Mouse (Mus musculus) embryonic facial prominence, embryonic 13.5 days (tissue): ENCODE measurements around the gene Tubgcp4. TPM values are rescaled to one million over a fixed set of nuclear protein-coding genes. Genes with fewer than 3 reads are reported as not detected.

Experiments
- ATAC-seq: fragments of 200-750 bp; cut with Nextera tagmentation; 2 replicates; pipeline ENCODE4 v1.8.0; 2017; ENCODE audit warnings: low read depth; ENCODE audit not compliant: insufficient number of reproducible peaks, insufficient read depth, low FRiP score, low TSS enrichment
- H3K27ac ChIP-seq: fragments of 300-500 bp; sonication (generic); 2 replicates; pipeline ENCODE4 v1.5.1; 2015; ENCODE audit warnings: moderate library complexity, mild to moderate bottlenecking, inconsistent platforms
- H3K27me3 ChIP-seq: fragments of 300-500 bp; sonication (generic); 2 replicates; pipeline ENCODE4 v1.6.1; 2015; ENCODE audit warnings: mild to moderate bottlenecking, inconsistent platforms
- H3K36me3 ChIP-seq: fragments of 300-500 bp; sonication (generic); 2 replicates; pipeline ENCODE4 v1.6.1; 2015; ENCODE audit warnings: mild to moderate bottlenecking, inconsistent platforms
- H3K4me1 ChIP-seq: fragments of 300-500 bp; sonication (generic); 2 replicates; pipeline ENCODE4 v1.6.1; 2015; ENCODE audit warnings: inconsistent platforms
- H3K4me2 ChIP-seq: fragments of 300-500 bp; sonication (generic); 2 replicates; pipeline ENCODE4 v1.6.1; 2015; ENCODE audit warnings: moderate library complexity, mild to moderate bottlenecking, inconsistent platforms
- H3K4me3 ChIP-seq: fragments of 300-500 bp; sonication (generic); 2 replicates; pipeline ENCODE4 v1.5.1; 2015; ENCODE audit warnings: mild to moderate bottlenecking, inconsistent platforms
- H3K9ac ChIP-seq: fragments of 300-500 bp; sonication (generic); 2 replicates; pipeline ENCODE4 v1.6.1; 2015; ENCODE audit warnings: mild to moderate bottlenecking, inconsistent platforms
- H3K9me3 ChIP-seq: fragments of 300-500 bp; sonication (generic); 2 replicates; pipeline ENCODE4 v1.6.1; 2016; ENCODE audit warnings: inconsistent platforms
- WGBS: fragments of 180-500 bp; shearing (Covaris S2); methylation state at CpG from one replicate; pipeline ENCODE4 v1.1.7; 2015; ENCODE audit warnings: mixed read lengths; 5-methylcytosine and 5-hydroxymethylcytosine counted together
- polyA plus RNA-seq: library from polyadenylated mRNA; unstranded; fragments of >200 nt; fragmentation: Nextera tagmentation; extraction: Ambion mirVana; gene quantifications from 2 replicates; pipeline ENCODE4 v1.2.1, GENCODE M21; 2015

Gene Tubgcp4
- polyA plus RNA-seq, 1 experiment from 2014 or later: 71.4 TPM

DNA sequence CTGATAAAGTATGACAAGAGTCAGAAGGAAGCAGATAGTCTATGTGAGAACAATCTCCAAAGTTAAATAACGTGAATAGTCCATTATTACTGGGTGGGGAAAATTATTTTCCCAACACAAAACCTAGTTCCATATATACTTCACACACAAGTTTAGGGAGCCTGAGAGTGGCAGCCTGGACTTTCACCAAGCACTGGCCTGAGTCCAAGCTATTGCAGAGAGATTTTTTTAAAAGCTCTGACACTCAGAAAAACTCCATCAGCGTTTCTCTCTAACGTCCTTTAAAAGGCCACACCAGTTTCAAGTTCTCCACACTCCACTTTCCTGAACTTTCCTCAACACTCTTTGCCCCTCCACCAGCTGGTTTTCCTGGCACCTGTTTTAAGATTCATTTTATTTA lies 44.0 kb downstream of the Tubgcp4 start:
- no peak for ATAC-seq
- H3K36me3 ChIP-seq: peaks cover 84% of the 10 kb centered on the region
- H3K4me1 ChIP-seq: no peaks in the 10 kb centered on the region
- WGBS: 85% methylated on average over 3 of the region's 3 CpGs
- H3K9ac ChIP-seq: no peak overlapping the region
- H3K27ac ChIP-seq: no peak overlapping the region
- no peak overlapping the region for H3K4me3 ChIP-seq
- H3K9me3 ChIP-seq: no peaks in the 10 kb centered on the region
- no peak overlapping the region for H3K4me2 ChIP-seq
- H3K27me3 ChIP-seq: no peaks in the 10 kb centered on the region

DNA sequence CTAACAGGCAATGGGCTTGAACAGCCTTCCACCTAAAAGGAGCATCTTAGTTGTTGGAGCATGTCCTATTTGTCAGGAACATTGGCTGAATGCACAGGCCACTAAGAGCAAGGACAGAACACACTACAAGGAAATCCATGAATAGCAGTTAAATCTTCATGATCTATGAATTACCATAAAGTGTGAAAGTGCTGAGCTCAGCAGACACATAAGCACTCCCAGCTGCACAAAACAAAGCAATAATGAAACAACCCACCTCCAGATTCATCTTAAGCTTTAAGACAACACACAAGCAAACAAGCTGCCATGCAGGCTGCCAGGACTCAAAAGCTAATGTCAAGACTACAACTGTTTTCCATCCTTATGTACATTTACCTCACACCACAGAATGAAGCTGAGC lies 48.7 kb downstream of the Tubgcp4 start:
- ATAC-seq: no peak
- peaks cover 84% of the 10 kb centered on the region for H3K36me3 ChIP-seq

DNA sequence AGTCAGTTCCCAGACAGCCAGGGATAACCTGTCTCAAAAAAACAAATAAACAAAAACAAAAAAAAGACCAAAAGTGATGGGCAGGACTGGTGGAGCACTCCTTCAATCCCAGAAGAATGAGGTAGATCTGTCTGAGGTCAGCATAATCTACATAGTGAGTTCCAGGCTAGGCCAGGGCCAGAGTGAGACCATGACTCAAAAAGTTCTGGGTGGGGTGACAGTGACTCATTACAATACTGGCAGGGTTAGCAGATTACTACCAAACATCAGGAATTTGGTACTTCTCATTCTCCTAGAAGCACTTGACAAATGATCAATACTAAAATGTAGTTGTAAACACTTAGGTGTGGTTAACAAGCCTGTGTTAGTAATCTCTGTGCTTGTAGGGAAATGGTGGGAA lies 49.5 kb downstream of the Tubgcp4 start:
- no peak overlapping the region for H3K27ac ChIP-seq
- H3K27me3 ChIP-seq: no peaks in the 10 kb centered on the region
- H3K4me2 ChIP-seq: no peak overlapping the region
- peaks cover 80% of the 10 kb centered on the region for H3K36me3 ChIP-seq
- no peak for ATAC-seq
- H3K9ac ChIP-seq: no peak overlapping the region
- no peaks in the 10 kb centered on the region for H3K9me3 ChIP-seq
- no peak overlapping the region for H3K4me3 ChIP-seq
- no peaks in the 10 kb centered on the region for H3K4me1 ChIP-seq

More for the DNA sequence above, 48.7 kb downstream of the Tubgcp4 start:
- Histone ChIP-seq H3K4me2 (no peak overlapping the region), H3K27me3 (no peaks in the 10 kb centered on the region), H3K9ac (no peak overlapping the region), H3K4me3 (no peak overlapping the region), H3K27ac (no peak overlapping the region), H3K9me3 (no peaks in the 10 kb centered on the region), H3K4me1 (no peaks in the 10 kb centered on the region)

DNA sequence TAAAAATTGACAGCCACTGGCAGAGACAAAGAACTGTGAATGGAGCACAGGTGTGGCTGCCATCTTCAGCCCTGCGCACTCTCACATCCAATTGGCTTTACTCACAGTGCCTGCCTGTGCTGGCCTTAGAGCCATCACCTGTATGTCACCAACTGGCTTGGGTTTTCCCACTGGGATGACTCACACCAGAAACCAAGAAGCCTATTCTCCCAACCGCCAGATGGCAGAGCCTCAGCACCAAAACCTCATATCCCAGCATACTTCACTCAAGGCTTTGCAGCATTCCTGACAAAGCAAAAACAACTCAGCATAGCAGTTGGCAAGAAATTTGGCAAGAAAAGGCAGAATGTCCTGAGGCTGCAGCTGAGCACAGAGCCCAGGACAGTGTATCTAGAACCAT lies 52.6 kb downstream of the Tubgcp4 start:
- Histone ChIP-seq H3K9me3 (no peaks in the 10 kb centered on the region), H3K36me3 (peaks cover 82% of the 10 kb centered on the region), H3K27me3 (no peaks in the 10 kb centered on the region), H3K4me3 (no peak overlapping the region), H3K4me1 (no peaks in the 10 kb centered on the region), H3K4me2 (no peak overlapping the region), H3K27ac (no peak overlapping the region), H3K9ac (no peak overlapping the region)
- 95% methylated on average over 2 of the region's 2 CpGs for WGBS
- ATAC-seq: no peak

DNA sequence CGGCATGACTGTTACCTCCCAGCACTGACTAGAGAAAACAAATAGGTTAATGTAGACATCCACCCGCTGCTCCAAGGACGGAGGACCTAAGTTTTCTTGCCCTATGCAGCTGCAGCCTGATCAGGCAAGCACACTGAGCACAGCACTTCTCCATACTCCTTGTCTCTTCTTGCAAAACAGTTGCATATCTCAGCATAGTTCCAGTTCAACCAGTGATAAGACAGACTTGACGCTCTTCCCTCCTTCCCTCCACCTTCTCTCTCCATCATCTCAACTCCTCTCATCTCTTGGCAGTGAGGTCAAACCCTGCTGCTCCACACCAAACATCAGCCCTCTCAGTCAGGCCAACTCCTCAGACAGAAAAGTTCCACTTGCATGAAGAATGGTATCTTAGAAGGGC lies 57.7 kb downstream of the Tubgcp4 start:
- Histone ChIP-seq H3K4me2 (no peak overlapping the region), H3K27me3 (no peaks in the 10 kb centered on the region), H3K4me3 (no peak overlapping the region), H3K27ac (no peak overlapping the region), H3K4me1 (no peaks in the 10 kb centered on the region), H3K36me3 (peaks cover 85% of the 10 kb centered on the region), H3K9me3 (no peaks in the 10 kb centered on the region), H3K9ac (no peak overlapping the region)
- ATAC-seq: no peak
- WGBS: 92% methylated on average over 4 of the region's 4 CpGs

DNA sequence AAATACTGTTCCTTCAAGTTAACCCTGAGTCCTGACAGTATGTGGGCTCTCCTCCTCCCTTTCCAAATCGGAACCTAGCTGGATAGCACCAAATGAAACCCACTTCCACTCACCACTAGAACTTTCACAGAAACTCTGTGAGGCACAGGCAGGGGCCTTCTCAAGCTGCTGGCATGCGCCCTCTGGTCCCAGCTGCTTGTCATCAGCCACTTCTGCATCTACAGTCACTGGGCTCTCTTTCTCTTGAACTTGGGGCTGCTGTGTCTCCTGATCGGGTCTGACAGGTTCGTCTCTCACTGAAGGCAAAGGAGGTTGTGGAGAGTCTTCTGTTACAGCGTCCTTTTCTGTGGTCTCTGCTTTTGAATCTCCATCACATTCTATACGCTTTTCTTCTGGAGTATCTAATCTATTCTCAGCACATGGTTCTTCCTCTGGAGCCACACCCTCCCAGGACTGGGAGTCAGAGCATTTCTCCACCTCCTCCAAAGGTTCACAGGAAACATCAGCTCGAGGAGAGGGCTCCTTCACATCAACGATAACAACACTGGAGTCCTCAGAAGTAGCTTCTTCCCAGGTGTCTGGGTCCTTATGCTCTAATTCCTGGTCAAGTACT lies 65.1 kb downstream of the Tubgcp4 start:
- no peak for ATAC-seq
- Histone ChIP-seq H3K27ac (no peak overlapping the region), H3K4me2 (no peak overlapping the region), H3K9ac (no peak overlapping the region), H3K36me3 (peaks cover 82% of the 10 kb centered on the region), H3K27me3 (no peaks in the 10 kb centered on the region), H3K4me3 (no peak overlapping the region), H3K4me1 (no peaks in the 10 kb centered on the region), H3K9me3 (no peaks in the 10 kb centered on the region)
- 87% methylated on average over 8 of the region's 8 CpGs for WGBS

DNA sequence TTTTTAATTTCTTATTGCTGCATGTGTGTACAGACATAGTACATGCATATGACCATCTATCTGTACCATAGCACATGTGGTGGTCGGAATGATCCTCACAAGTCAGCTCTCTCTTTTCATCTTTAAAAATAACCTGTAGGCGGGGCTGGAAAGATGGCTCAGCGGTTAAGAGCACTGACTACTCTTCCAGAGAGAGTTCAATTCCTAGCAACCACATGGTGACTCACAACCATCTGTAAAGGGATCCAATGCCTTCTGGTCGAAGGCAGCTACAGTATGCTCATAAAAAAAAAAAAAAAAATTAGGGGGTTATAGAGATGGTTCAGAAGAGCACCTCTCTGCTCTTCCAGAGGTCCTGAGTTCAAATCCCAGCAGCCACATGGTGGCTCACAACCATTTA lies 69.0 kb downstream of the Tubgcp4 start:
- H3K27me3 ChIP-seq: no peaks in the 10 kb centered on the region
- no peaks in the 10 kb centered on the region for H3K4me1 ChIP-seq
- H3K27ac ChIP-seq: no peak overlapping the region
- H3K4me3 ChIP-seq: no peak overlapping the region
- WGBS: 86% methylated on average over 4 of the region's 4 CpGs
- H3K9ac ChIP-seq: no peak overlapping the region
- ATAC-seq: no peak
- no peak overlapping the region for H3K4me2 ChIP-seq
- peaks cover 79% of the 10 kb centered on the region for H3K36me3 ChIP-seq
- H3K9me3 ChIP-seq: no peaks in the 10 kb centered on the region

DNA sequence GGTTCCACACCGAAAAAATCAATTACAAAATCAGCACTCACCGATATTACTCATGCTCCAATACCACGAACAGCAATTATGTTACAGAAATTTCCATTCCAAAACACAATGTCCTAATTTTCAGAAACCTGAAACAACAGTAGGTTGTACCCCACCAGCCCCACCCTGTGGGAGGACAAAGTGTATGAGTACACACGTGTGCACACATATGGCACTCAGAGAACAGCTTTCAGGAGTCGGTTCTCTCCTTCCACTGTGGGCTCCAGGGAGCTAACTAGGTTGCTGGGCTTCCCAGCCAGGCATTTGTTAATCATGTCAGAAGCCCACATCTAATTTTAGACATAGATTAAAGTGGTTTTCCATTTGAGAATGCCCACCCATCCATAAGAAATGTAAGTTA lies 73.6 kb downstream of the Tubgcp4 start:
- Histone ChIP-seq H3K4me1 (no peaks in the 10 kb centered on the region), H3K4me2 (no peak overlapping the region), H3K27me3 (no peaks in the 10 kb centered on the region), H3K9me3 (no peaks in the 10 kb centered on the region), H3K9ac (no peak overlapping the region), H3K27ac (no peak overlapping the region), H3K4me3 (no peak overlapping the region), H3K36me3 (peaks cover 86% of the 10 kb centered on the region)
- no peak for ATAC-seq
- WGBS: 91% methylated on average over 5 of the region's 5 CpGs

Other genes starting within 250 kb of the Tubgcp4 start
- gene Ubr1, start 199.9 kb upstream of the Tubgcp4 start, polyA plus RNA-seq: 28.9 and 29.5 TPM in 2 replicates
- 1.5 and 2.6 TPM in 2 replicates for gene Tmem62, start 193.6 kb upstream of the Tubgcp4 start, polyA plus RNA-seq
- 41.7 and 45.1 TPM in 2 replicates for gene Ccndbp1, start 162.3 kb upstream of the Tubgcp4 start, polyA plus RNA-seq
- 0.87 and 3.2 TPM in 2 replicates for gene Epb42, start 133.6 kb upstream of the Tubgcp4 start, polyA plus RNA-seq
- gene Tgm5, start 84.8 kb upstream of the Tubgcp4 start, polyA plus RNA-seq: 0.22 TPM in 1 of 2 replicates, not detected in the other
- not detected in 2 replicates for gene Tgm7, start 60.9 kb upstream of the Tubgcp4 start, polyA plus RNA-seq
- gene Adal, start 30.2 kb upstream of the Tubgcp4 start, polyA plus RNA-seq: 20.3 and 22.9 TPM in 2 replicates
- 21.5 and 22.2 TPM in 2 replicates for gene Lcmt2, start 30.0 kb upstream of the Tubgcp4 start, polyA plus RNA-seq
- gene Zscan29, start 471 bp downstream of the Tubgcp4 start, polyA plus RNA-seq: 11.1 and 11.9 TPM in 2 replicates
- 95.8 and 96.5 TPM in 2 replicates for gene Trp53bp1, start 100.8 kb downstream of the Tubgcp4 start, polyA plus RNA-seq
- 4.3 and 4.8 TPM in 2 replicates for gene Map1a, start 118.9 kb downstream of the Tubgcp4 start, polyA plus RNA-seq
- gene Ppip5k1, start 184.7 kb downstream of the Tubgcp4 start, polyA plus RNA-seq: 8.4 and 11.7 TPM in 2 replicates
- 12.9 and 19.7 TPM in 2 replicates for gene Ckmt1, start 187.1 kb downstream of the Tubgcp4 start, polyA plus RNA-seq
- not detected in 2 replicates for gene Strc, start 216.5 kb downstream of the Tubgcp4 start, polyA plus RNA-seq
- 657 and 685 TPM in 2 replicates for gene Pdia3, start 243.1 kb downstream of the Tubgcp4 start, polyA plus RNA-seq
- gene Catsper2, start 243.1 kb downstream of the Tubgcp4 start, polyA plus RNA-seq: 3.3 and 3.8 TPM in 2 replicates